Mouse (Mus musculus) erythroblast, embryonic 14.5 days (primary cell): ENCODE measurements around the gene Acd.

ENCODE experiments used
- GATA1 ChIP-seq: IDR thresholded peaks from 2 replicates; pipeline ENCODE4 v1.6.1; 2012; ENCODE audit warnings: low read length, inconsistent platforms, mixed read lengths
- TAL1 ChIP-seq: IDR thresholded peaks from 3 replicates; pipeline ENCODE4 v1.6.1; 2012; ENCODE audit warnings: low read length, inconsistent platforms, mixed read lengths

GRCm38 (mm10) chr8:105750606-105751005, 49.7 kb upstream of the Acd start:
- TF ChIP-seq GATA1 (no peak), TAL1 (no peak)
